Mouse (Mus musculus): ENCODE measurements around the gene Gm2012.
"Not testable (repeated sequence)": the region's sequence is repeated elsewhere in the genome, so short reads cannot be mapped to it uniquely, and the experiment has no call there.

Gm2012 gene

GRCm38 (mm10) chrX:26231255-26231654 is at the start of gene Gm2012:
TSS of gene Gm2012 (minus strand) at chrX:26231355.
- DNase-seq (ENCODE audit: low spot score in 2 of 2) = not testable (repeated sequence)

GRCm38 (mm10) chrX:26159146-26159545 is 72.0 kb downstream of the Gm2012 start:
- not testable (repeated sequence) for DNase-seq (ENCODE audit: low spot score in 2 of 2)
